Mouse (Mus musculus) WW6 (cell line): Measurements from ENCODE around the gene Guk1.
A peak's percentile ranks its signal among the peaks of the same experiment; 100 is the strongest.
"Not testable (repeated sequence)": the region's sequence is repeated elsewhere in the genome, so short reads cannot be mapped to it uniquely, and the experiment has no call there.

Experiments used
- DNase-seq: peaks from one replicate; pipeline ENCODE4 v3.0.0-alpha.2; 2013; ENCODE audit warnings: low read depth, low spot score

The Guk1 gene

GRCm38 (mm10) chr11:59192059-59192386 lies at the start of gene Guk1:
TSS of gene Guk1 (minus strand) at chr11:59192212.
- DNase-seq, result no peak

GRCm38 (mm10) chr11:59239796-59240195 lies 47.8 kb upstream of the Guk1 start:
- DNase-seq, result no peak

- no peak for DNase-seq
Observed at GRCm38 (mm10) chr11:59239428-59239785, 47.4 kb upstream of the Guk1 start.

- no peak for DNase-seq
Observed at GRCm38 (mm10) chr11:59238525-59239427, 46.8 kb upstream of the Guk1 start.

GRCm38 (mm10) chr11:59232797-59233196 lies 40.8 kb upstream of the Guk1 start:
- DNase-seq, result no peak

- no peak for DNase-seq
Observed at GRCm38 (mm10) chr11:59230144-59230760, 38.2 kb upstream of the Guk1 start.

- DNase-seq, result peak; percentile 99
Observed at GRCm38 (mm10) chr11:59228122-59228953, 36.3 kb upstream of the Guk1 start, which contains the start of gene Arf1. TSS of gene Arf1 (minus strand) at chr11:59228270.

GRCm38 (mm10) chr11:59227604-59228121 lies 35.7 kb upstream of the Guk1 start:
- DNase-seq, result no peak

GRCm38 (mm10) chr11:59226787-59227603 lies 35.0 kb upstream of the Guk1 start:
- no peak for DNase-seq

- DNase-seq, result no peak
Observed at GRCm38 (mm10) chr11:59226251-59226650, 34.2 kb upstream of the Guk1 start.

GRCm38 (mm10) chr11:59225167-59225566 lies 33.2 kb upstream of the Guk1 start:
- DNase-seq, result no peak

GRCm38 (mm10) chr11:59224470-59224869 lies 32.5 kb upstream of the Guk1 start:
- DNase-seq, result no peak

GRCm38 (mm10) chr11:59224025-59224424 lies 32.0 kb upstream of the Guk1 start:
- no peak for DNase-seq

GRCm38 (mm10) chr11:59222306-59222705 lies 30.3 kb upstream of the Guk1 start:
- DNase-seq, result no peak

GRCm38 (mm10) chr11:59221604-59222003 lies 29.6 kb upstream of the Guk1 start:
- DNase-seq, result no peak

GRCm38 (mm10) chr11:59219064-59219463 lies 27.1 kb upstream of the Guk1 start:
- no peak for DNase-seq

- DNase-seq, result no peak
Observed at GRCm38 (mm10) chr11:59218389-59218998, 26.5 kb upstream of the Guk1 start.

GRCm38 (mm10) chr11:59216955-59217354 lies 24.9 kb upstream of the Guk1 start:
- DNase-seq, result no peak

GRCm38 (mm10) chr11:59212892-59213494 lies 21.0 kb upstream of the Guk1 start:
- no peak for DNase-seq

GRCm38 (mm10) chr11:59212320-59212719 lies 20.3 kb upstream of the Guk1 start:
- not testable (repeated sequence) for DNase-seq
